ENCODE assay signal across 20 mouse cellular contexts in the genomic region with DNA sequence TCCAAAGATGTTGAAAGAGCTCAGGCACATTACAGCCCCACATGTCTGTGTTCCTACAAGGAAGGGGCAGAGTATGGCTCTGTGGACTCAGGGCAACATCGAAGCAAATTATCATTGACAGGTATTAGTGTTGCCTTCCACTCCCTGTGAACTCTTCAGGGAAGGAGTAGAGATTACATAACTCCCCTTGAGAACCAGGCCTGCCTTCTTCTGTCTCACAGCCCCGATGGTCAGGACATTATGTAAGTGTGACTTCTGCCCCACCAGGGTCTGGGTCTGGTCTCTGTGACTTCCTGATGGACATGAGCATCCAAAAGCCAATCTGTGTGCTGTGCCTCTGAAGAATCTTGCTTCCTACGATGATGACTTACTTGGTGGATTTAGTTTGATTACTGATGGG.
DNase-seq lines count a peak whose midpoint lies in the region; ATAC-seq lines count a peak whose summit lies in the region.
"Had no signal": no experiment of that assay in that cellular context is flagged by ENCODE, and none has a peak within 500 bp of the region (broad histone marks: within the 10 kb centered on the region; RNA-seq: fewer than 3 reads in every experiment).

No protein-coding gene starts in this region.

- H3K4me3 ChIP-seq in forebrain, embryonic 11.5 days (ENCODE audit: low read depth, low read length): no peak overlapping the region
- no peak overlapping the region for H3K4me3 ChIP-seq in forebrain, embryonic 10.5 days
- no peak overlapping the region for H3K4me3 ChIP-seq in heart, embryonic 10.5 days
- H3K4me3 ChIP-seq: embryonic facial prominence, embryonic 10.5 days; embryonic facial prominence, embryonic 12.5 days; forebrain, embryonic 13.5 days had no signal

- no peak overlapping the region for H3K9ac ChIP-seq in forebrain, embryonic 11.5 days (ENCODE audit: low read length)
- H3K9ac ChIP-seq: embryonic facial prominence, embryonic 12.5 days; forebrain, embryonic 13.5 days; forebrain, postnatal 0 days had no signal

- H3K4me2 ChIP-seq in forebrain, embryonic 11.5 days (ENCODE audit: low read depth, low read length, severe bottlenecking): no peak overlapping the region
- H3K4me2 ChIP-seq: embryonic facial prominence, embryonic 12.5 days; forebrain, embryonic 13.5 days had no signal

- H3K4me1 ChIP-seq in forebrain, embryonic 11.5 days (replicated peaks; ENCODE audit: control insufficient read depth, insufficient read depth, low read length): no peaks in the 10 kb centered on the region
- no peaks in the 10 kb centered on the region for H3K4me1 ChIP-seq in forebrain, embryonic 10.5 days
- no peaks in the 10 kb centered on the region for H3K4me1 ChIP-seq in heart, embryonic 10.5 days
- H3K4me1 ChIP-seq: embryonic facial prominence, embryonic 12.5 days had no signal

- no peaks in the 10 kb centered on the region for H3K9me3 ChIP-seq in forebrain, embryonic 11.5 days (ENCODE audit: control insufficient read depth, low read length)
- no peaks in the 10 kb centered on the region; the same call in 1 of the 2 replicates for H3K9me3 ChIP-seq in forebrain, embryonic 10.5 days
- no peaks in the 10 kb centered on the region for H3K9me3 ChIP-seq in heart, embryonic 10.5 days
- H3K9me3 ChIP-seq: embryonic facial prominence, embryonic 10.5 days; embryonic facial prominence, embryonic 12.5 days; forebrain, embryonic 13.5 days had no signal

- no peak overlapping the region for H3K27ac ChIP-seq in forebrain, embryonic 11.5 days (ENCODE audit: low read depth, low read length)
- no peak overlapping the region for H3K27ac ChIP-seq in forebrain, embryonic 10.5 days
- H3K27ac ChIP-seq in heart, embryonic 10.5 days: no peak overlapping the region
- H3K27ac ChIP-seq: embryonic facial prominence, embryonic 10.5 days; embryonic facial prominence, embryonic 12.5 days; forebrain, embryonic 13.5 days had no signal

- DNase-seq in cerebellum, adult 9-10 months: peak; percentile 5
- no peak for DNase-seq in cerebellum, postnatal 36 days
- peak; percentile 45 for DNase-seq in forebrain, embryonic 11.5 days (ENCODE audit: low spot score)
- no peak for DNase-seq in forebrain, embryonic 10.5 days (ENCODE audit: extremely low spot score, low spot score)
- DNase-seq in heart, adult 11 months: peak; percentile 77
- no peak for DNase-seq in heart, embryonic 10.5 days (ENCODE audit: low spot score)
- DNase-seq in kidney, adult 9 months: peak; percentile 16
- no peak for DNase-seq in kidney, postnatal 10 days
- DNase-seq: adrenal gland, adult 8-10 months; adrenal gland, postnatal 14 days; B cell, adult 2 months; forebrain, postnatal 0 days had no signal

- WGBS in forebrain, embryonic 11.5 days: 83% methylated on average over 3 of the region's 3 CpGs
- 88% methylated on average over 3 of the region's 3 CpGs for WGBS in forebrain, embryonic 10.5 days
- WGBS in heart, embryonic 10.5 days: 81% methylated on average over 3 of the region's 3 CpGs

- no peaks in the 10 kb centered on the region for H3K27me3 ChIP-seq in forebrain, embryonic 11.5 days (ENCODE audit: control insufficient read depth, insufficient read depth, low read length)
- no peaks in the 10 kb centered on the region for H3K27me3 ChIP-seq in forebrain, embryonic 10.5 days (ENCODE audit: poor library complexity, severe bottlenecking)
- no peaks in the 10 kb centered on the region for H3K27me3 ChIP-seq in heart, embryonic 10.5 days (ENCODE audit: insufficient read depth, poor library complexity, severe bottlenecking)
- H3K27me3 ChIP-seq: CH12.LX; embryonic facial prominence, embryonic 12.5 days; forebrain, embryonic 13.5 days; Patski had no signal

- no peak for ATAC-seq in forebrain, embryonic 11.5 days (replicated peaks; ENCODE audit: low FRiP score)
- ATAC-seq: activated CD4-positive, CD25-positive, alpha-beta regulatory T cell, adult 4 months; CD4-positive, CD25-positive, alpha-beta regulatory T cell, adult 4 months; forebrain, postnatal 0 days; Patski had no signal

- no peaks in the 10 kb centered on the region for H3K36me3 ChIP-seq in forebrain, embryonic 11.5 days (ENCODE audit: control insufficient read depth, insufficient read depth, low read length)
- H3K36me3 ChIP-seq in forebrain, embryonic 10.5 days (replicated peaks): no peaks in the 10 kb centered on the region
- H3K36me3 ChIP-seq in heart, embryonic 10.5 days: peaks cover 49% of the 10 kb centered on the region
- H3K36me3 ChIP-seq: embryonic facial prominence, embryonic 10.5 days; embryonic facial prominence, embryonic 12.5 days; G1E had no signal

Comparison
In these comparisons a context has a peak if more than half of its experiments do, and no peak if none do; other contexts are left out.
1. DNase-seq: peak in cerebellum, adult 9-10 months (single experiment), forebrain, embryonic 11.5 days (single experiment), heart, adult 11 months (single experiment) and kidney, adult 9 months (single experiment); none in cerebellum, postnatal 36 days (0 of 2), forebrain, embryonic 10.5 days (single experiment), heart, embryonic 10.5 days (single experiment) and kidney, postnatal 10 days (single experiment).